Mouse (Mus musculus): ENCODE results near the gene Tspan18. TPM values are rescaled to one million over a fixed set of nuclear protein-coding genes. Genes with fewer than 3 reads are reported as not detected.

The Tspan18 gene
- polyA plus RNA-seq, 1 experiment = 158 TPM

- Histone ChIP-seq H3K4me1 (ENCODE audit: control insufficient read depth, insufficient read depth, low read length) (no peaks in the 10 kb centered on the region), H3K4me3 (replicated peaks; ENCODE audit: extremely low read depth, low read depth, low read length) (no peak overlapping the region)
- 72% methylated on average over 6 of the region's 6 CpGs for WGBS
- TF ChIP-seq CTCF (IDR thresholded peaks at IDR 0.05; ENCODE audit: insufficient read depth, low read length) = no peak
- TF ChIP-seq POLR2A (IDR thresholded peaks at IDR 0.05; ENCODE audit: borderline replicate concordance, extremely low read depth, low read depth, low read length) = no peak
- no peak for DNase-seq
These were observed 95.4 kb downstream of the Tspan18 start for GRCm38 (mm10) chr2:93238864-93239263.

- 70% methylated on average over 1 of the region's 1 CpGs for WGBS
- no peaks in the 10 kb centered on the region for H3K4me1 ChIP-seq (ENCODE audit: control insufficient read depth, insufficient read depth, low read length)
- TF ChIP-seq POLR2A (IDR thresholded peaks at IDR 0.05; ENCODE audit: borderline replicate concordance, extremely low read depth, low read depth, low read length) (no peak), CTCF (IDR thresholded peaks at IDR 0.05; ENCODE audit: insufficient read depth, low read length) (no peak)
- H3K4me3 ChIP-seq (replicated peaks; ENCODE audit: extremely low read depth, low read depth, low read length) = no peak overlapping the region
- no peak for DNase-seq
These were observed 97.2 kb downstream of the Tspan18 start for GRCm38 (mm10) chr2:93237055-93237454.

GRCm38 (mm10) chr2:93232141-93232540 lies 102.2 kb downstream of the Tspan18 start:
- no peak for TF ChIP-seq CTCF (IDR thresholded peaks at IDR 0.05; ENCODE audit: insufficient read depth, low read length)
- TF ChIP-seq POLR2A (IDR thresholded peaks at IDR 0.05; ENCODE audit: borderline replicate concordance, extremely low read depth, low read depth, low read length) = no peak
- no peak for DNase-seq
- Histone ChIP-seq H3K4me3 (replicated peaks; ENCODE audit: extremely low read depth, low read depth, low read length) (no peak overlapping the region), H3K4me1 (ENCODE audit: control insufficient read depth, insufficient read depth, low read length) (no peaks in the 10 kb centered on the region; the same call in 1 of the 2 replicates)
- 79% methylated on average over 1 of the region's 1 CpGs for WGBS

- TF ChIP-seq POLR2A (IDR thresholded peaks at IDR 0.05; ENCODE audit: borderline replicate concordance, extremely low read depth, low read depth, low read length) = no peak
- no peak for TF ChIP-seq CTCF (IDR thresholded peaks at IDR 0.05; ENCODE audit: insufficient read depth, low read length)
- WGBS = 53% methylated on average over 5 of the region's 5 CpGs
- peaks cover 2% of the 10 kb centered on the region; the same call in 1 of the 2 replicates for H3K4me1 ChIP-seq (ENCODE audit: control insufficient read depth, insufficient read depth, low read length)
- no peak overlapping the region for H3K4me3 ChIP-seq (replicated peaks; ENCODE audit: extremely low read depth, low read depth, low read length)
- no peak for DNase-seq
These were observed 105.9 kb downstream of the Tspan18 start for GRCm38 (mm10) chr2:93228480-93228824.

GRCm38 (mm10) chr2:93227713-93228479 lies 106.4 kb downstream of the Tspan18 start:
- Histone ChIP-seq H3K4me3 (replicated peaks; ENCODE audit: extremely low read depth, low read depth, low read length) (no peak overlapping the region), H3K4me1 (ENCODE audit: control insufficient read depth, insufficient read depth, low read length) (peaks cover 2% of the 10 kb centered on the region; the same call in 1 of the 2 replicates)
- DNase-seq = no peak
- WGBS = 54% methylated on average over 9 of the region's 9 CpGs
- TF ChIP-seq CTCF (IDR thresholded peaks at IDR 0.05; ENCODE audit: insufficient read depth, low read length) (no peak), POLR2A (IDR thresholded peaks at IDR 0.05; ENCODE audit: borderline replicate concordance, extremely low read depth, low read depth, low read length) (no peak)

GRCm38 (mm10) chr2:93226606-93227595 lies 107.4 kb downstream of the Tspan18 start:
- Histone ChIP-seq H3K4me1 (ENCODE audit: control insufficient read depth, insufficient read depth, low read length) (peaks cover 2% of the 10 kb centered on the region; the same call in 1 of the 2 replicates), H3K4me3 (replicated peaks; ENCODE audit: extremely low read depth, low read depth, low read length) (no peak overlapping the region)
- TF ChIP-seq CTCF (IDR thresholded peaks at IDR 0.05; ENCODE audit: insufficient read depth, low read length) (peak; percentile 75), POLR2A (IDR thresholded peaks at IDR 0.05; ENCODE audit: borderline replicate concordance, extremely low read depth, low read depth, low read length) (no peak)
- 23% methylated on average over 20 of the region's 20 CpGs for WGBS
- DNase-seq = peak; percentile 74

- H3K4me3 ChIP-seq (replicated peaks; ENCODE audit: extremely low read depth, low read depth, low read length) = no peak overlapping the region
- WGBS = 25% methylated on average over 6 of the region's 6 CpGs
- H3K4me1 ChIP-seq (ENCODE audit: control insufficient read depth, insufficient read depth, low read length) = peaks cover 2% of the 10 kb centered on the region; the same call in 1 of the 2 replicates
- no peak for TF ChIP-seq CTCF (IDR thresholded peaks at IDR 0.05; ENCODE audit: insufficient read depth, low read length)
- no peak for TF ChIP-seq POLR2A (IDR thresholded peaks at IDR 0.05; ENCODE audit: borderline replicate concordance, extremely low read depth, low read depth, low read length)
- DNase-seq = no peak
These were observed 110.8 kb downstream of the Tspan18 start for GRCm38 (mm10) chr2:93223463-93223862.

GRCm38 (mm10) chr2:93220447-93220846 lies 113.9 kb downstream of the Tspan18 start:
- DNase-seq = no peak
- no peak for TF ChIP-seq CTCF (IDR thresholded peaks at IDR 0.05; ENCODE audit: insufficient read depth, low read length)
- no peak for TF ChIP-seq POLR2A (IDR thresholded peaks at IDR 0.05; ENCODE audit: borderline replicate concordance, extremely low read depth, low read depth, low read length)
- Histone ChIP-seq H3K4me3 (replicated peaks; ENCODE audit: extremely low read depth, low read depth, low read length) (no peak overlapping the region), H3K4me1 (ENCODE audit: control insufficient read depth, insufficient read depth, low read length) (peaks cover 9% of the 10 kb centered on the region; the same call in 1 of the 2 replicates)
- WGBS = 73% methylated on average over 5 of the region's 5 CpGs

GRCm38 (mm10) chr2:93219576-93219975 lies 114.7 kb downstream of the Tspan18 start:
- WGBS = 96% methylated on average over 3 of the region's 3 CpGs
- TF ChIP-seq CTCF (IDR thresholded peaks at IDR 0.05; ENCODE audit: insufficient read depth, low read length) (no peak), POLR2A (IDR thresholded peaks at IDR 0.05; ENCODE audit: borderline replicate concordance, extremely low read depth, low read depth, low read length) (no peak)
- no peak for DNase-seq
- Histone ChIP-seq H3K4me3 (replicated peaks; ENCODE audit: extremely low read depth, low read depth, low read length) (no peak overlapping the region), H3K4me1 (ENCODE audit: control insufficient read depth, insufficient read depth, low read length) (peaks cover 9% of the 10 kb centered on the region; the same call in 1 of the 2 replicates)

Data from lung, adult 2 months (tissue).